Mouse (Mus musculus) frontal cortex, postnatal 36 days (tissue): ENCODE results near the gene Map3k15.
A peak's percentile ranks its signal among the peaks of the same experiment; 100 is the strongest.

Experiments
- DNase-seq, 2 experiments: peaks; one replicate each; pipeline ENCODE4 v3.0.0; 2022; ENCODE audit warnings: low spot score in 2 of 2

The Map3k15 gene

DNA sequence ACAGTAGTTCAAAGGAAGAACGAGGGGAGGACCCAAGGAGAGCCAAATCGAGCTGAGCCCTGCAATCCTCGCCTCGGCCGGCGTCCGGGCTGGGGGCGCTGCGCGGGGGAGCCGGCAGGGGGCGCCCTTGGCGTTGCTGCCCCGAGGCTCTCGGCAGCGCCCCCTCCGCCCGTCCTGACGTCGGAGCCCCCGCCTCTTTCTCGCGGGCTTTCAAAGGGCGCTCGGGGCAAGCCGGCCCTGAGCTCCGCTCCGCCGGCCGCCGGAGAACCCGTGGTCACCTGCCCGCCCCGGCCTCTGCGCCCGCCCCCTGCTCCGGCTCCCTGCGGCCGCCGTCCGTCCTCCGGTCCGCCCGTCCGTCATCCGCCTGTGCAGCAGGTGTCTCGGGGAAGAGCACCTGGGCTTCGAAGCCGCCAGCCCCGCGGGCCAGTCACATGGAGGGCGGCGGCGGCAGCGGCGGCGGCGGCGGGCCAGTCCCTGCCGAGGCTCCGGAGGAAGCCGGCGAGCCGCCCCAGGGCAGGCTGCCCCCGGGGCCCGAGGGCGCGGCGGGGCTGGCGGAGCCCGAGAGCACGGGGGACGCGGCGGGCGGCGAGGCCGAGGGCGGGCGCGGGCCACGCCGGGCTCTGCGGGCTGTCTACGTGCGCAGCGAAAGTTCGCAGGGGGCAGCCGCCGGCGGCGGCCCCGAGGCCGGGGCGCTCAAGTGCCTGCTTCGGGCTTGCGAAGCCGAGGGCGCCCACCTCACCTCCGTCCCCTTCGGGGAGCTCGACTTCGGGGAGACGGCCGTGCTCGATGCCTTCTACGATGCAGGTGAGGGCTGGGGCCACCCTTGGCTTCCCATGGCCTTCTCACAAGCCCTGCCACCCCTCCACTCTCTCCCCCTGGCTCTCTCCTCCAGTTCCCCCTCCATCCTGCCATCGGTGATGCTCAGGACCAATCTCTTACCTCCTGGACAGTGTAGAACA, at the start of gene Map3k15:
TSS of gene Map3k15 (plus strand) at position 432 of the 959 bp plus-strand sequence.
- DNase-seq, result peak; percentile 8 to 14

GRCm38 (mm10) chrX:159942569-159942968, 45.7 kb upstream of the Map3k15 start:
- no peak for DNase-seq

GRCm38 (mm10) chrX:159943586-159943985, 44.6 kb upstream of the Map3k15 start:
- DNase-seq, result no peak

GRCm38 (mm10) chrX:159953546-159954429, 34.4 kb upstream of the Map3k15 start:
- DNase-seq, result no peak

DNA sequence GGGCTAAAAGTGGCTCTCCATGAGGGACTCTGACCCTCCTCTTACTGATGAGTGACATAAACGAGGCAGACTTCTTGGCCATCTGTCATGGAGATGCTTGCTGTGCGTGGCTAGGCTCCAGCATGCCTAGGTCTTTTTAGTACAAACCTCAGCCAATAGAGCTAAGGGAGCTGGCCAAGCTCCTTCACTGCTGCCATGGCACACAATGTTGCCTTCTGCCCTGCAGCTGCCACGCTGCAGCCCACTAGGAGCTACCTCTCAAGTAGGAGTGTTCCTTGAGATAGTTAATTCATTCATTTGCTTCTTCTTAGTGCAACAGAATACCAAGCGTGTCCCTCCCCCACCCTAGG, 33.8 kb upstream of the Map3k15 start:
- no peak for DNase-seq

GRCm38 (mm10) chrX:159955433-159955832, 32.8 kb upstream of the Map3k15 start:
- DNase-seq, result no peak

- no peak for DNase-seq
These were observed 26.8 kb upstream of the Map3k15 start for GRCm38 (mm10) chrX:159961385-159961784.

DNA sequence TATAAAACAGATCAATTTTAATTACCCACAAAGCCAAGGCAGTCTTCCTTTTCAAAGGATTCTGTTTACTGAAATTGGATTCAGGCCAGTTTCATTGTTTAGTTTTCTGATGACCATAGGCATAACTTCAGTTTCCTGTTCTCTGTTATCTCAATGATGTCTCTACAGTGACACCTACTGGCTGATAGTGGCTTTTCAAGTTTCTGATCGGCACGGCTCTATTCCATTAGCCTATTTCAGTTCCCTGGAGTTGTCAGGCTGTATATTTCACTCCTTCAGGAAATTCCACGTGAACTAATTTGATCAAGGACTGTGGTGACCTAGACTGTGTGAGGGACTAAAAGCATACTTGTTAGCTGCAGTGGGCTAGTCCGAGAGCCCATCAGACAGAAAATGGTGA, 25.0 kb upstream of the Map3k15 start:
- peak; percentile 42 to 69 for DNase-seq

GRCm38 (mm10) chrX:159963925-159964324, 24.3 kb upstream of the Map3k15 start:
- DNase-seq, result no peak

DNA sequence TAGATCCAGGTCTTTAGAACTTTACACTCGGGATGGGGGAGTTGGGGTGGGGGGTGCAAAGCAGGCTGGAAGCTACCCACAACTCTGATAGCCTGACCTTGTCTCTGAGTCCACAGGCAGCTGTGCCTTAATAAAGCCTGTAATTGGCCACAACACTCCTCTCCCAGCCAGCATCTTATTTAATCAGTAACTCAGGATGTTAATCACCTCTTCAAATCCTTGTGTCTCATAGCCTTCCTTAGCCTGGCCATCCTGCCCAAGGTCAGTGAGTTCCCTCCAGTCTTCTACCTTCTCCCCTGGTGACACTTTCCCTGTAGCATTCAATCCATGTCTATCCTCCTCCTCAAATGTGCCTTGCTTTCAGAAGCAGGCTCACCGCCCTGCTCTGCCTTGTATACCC, 19.2 kb upstream of the Map3k15 start:
- no peak for DNase-seq

DNA sequence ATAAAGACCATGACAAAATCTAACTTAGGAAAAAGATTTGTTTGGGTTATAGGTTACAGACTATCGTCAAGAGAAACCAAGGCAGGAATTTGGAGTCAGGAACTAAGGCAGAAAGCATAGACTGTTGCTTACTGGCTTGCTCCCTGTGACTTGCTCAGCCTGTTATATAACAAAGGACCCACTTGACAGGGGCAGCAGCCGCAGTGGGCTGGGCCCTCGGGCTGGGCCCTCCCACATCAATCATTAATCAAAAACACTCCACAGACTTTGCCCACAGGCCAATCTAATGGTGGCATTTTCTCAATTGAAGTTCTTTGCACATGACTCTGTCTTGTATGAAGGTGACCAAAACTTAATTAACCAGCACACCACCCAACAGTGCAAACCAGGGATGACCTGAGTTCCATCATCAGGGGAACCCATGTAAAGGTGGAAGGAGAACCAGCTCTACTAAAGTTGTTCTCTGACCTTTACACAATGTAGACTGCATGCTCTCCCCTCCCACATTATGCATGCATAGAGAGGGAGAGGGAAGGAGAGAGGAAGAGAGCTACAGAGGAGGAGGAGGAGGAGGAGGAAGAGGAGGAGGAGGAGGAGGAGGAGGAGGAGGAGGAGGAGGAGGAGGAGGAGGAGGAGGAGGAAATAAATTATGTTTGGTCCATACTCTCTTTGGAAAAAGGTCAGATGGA, 17.0 kb upstream of the Map3k15 start:
- no peak for DNase-seq

DNA sequence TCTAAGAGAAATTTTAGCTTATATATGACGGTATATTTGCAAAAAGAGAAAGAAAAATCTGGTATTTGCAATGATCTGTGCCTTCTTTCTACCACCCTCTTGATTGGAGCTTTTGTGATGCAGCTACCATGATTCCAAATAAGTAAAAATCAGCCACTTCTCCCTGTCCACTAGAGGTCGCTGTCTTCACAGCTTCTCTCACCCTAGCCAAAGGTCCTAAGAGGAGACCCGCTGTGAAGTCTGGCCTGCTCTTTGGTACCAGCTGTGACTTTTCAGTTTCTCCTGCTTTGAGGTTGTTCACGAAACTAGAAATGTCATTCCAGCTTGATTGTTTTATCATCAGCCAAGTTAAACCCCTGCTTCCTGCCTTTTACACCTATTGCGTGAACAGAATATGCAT, 14.5 kb upstream of the Map3k15 start:
- DNase-seq, result no peak

DNA sequence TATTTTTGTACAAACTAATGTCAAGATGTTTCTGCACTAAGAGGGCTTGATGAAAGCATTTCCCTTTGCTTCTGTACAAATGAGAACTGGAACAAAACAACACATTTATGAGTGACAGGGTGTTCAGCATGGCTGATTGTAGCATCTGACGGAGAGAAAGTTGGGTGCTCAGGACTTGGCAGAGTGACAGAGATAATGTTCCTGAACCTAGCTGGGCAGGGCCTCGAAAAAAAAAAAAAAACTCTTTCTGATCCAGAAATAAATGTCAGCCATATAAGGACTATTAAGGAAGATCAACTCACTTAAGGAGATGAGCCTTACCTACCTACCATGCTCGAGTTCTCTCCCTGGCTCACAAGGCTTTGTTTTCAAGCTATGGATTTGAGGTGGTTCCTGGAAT, 12.0 kb upstream of the Map3k15 start:
- DNase-seq, result no peak

GRCm38 (mm10) chrX:159995808-159996207, 7.6 kb downstream of the Map3k15 start:
- no peak for DNase-seq

GRCm38 (mm10) chrX:160053306-160053705, 65.1 kb downstream of the Map3k15 start:
- DNase-seq, result no peak

GRCm38 (mm10) chrX:160054643-160055042, 66.4 kb downstream of the Map3k15 start:
- DNase-seq, result no peak

- DNase-seq, result no peak
These were observed 103.7 kb downstream of the Map3k15 start for GRCm38 (mm10) chrX:160091973-160092372.

GRCm38 (mm10) chrX:160107817-160108216, 119.6 kb downstream of the Map3k15 start:
- no peak for DNase-seq

DNA sequence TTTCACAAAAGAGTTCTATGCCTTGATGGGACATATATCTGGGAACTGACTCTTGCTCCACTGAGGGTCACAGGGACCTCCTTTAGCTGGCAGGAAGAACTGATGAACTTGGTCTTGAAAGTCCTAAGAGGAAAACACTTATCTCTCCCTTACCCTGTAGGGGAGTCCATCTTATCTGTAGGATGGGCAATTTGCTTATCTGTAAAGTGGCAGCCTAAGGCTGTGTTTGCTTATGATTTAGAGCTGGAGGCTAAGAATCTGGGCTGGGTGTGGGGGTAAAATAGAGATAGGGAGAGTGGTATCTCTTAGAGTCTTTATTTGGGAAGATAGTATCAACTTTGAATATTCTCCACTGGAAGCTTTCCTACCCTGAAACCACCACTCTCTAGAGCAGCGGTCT, 125.5 kb downstream of the Map3k15 start:
- no peak for DNase-seq

DNA sequence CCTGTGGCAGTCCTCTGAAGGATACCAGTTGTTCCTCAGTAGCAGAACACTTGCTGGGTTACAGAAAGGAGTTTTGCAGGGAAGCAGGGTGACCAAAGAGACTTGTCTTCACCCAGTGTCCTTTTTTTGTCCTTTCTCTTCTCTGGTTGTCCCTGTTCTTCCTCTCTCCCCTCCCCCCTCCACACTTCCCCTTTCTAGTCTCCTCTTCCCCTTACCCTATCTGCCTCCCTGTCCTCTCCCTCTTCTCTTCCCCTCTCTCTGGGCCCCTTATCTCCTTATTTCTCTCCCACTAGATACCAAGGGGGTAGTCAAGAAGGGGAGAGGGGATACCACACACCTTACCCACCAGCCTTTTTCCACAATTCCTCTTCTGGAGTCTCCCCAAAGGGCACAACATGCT, 127.8 kb downstream of the Map3k15 start:
- no peak for DNase-seq

GRCm38 (mm10) chrX:160116658-160117057, 128.4 kb downstream of the Map3k15 start:
- peak; percentile 46 to 52 for DNase-seq
